Mouse (Mus musculus) olfactory bulb, adult 2 months (tissue): ENCODE measurements around the gene Nelfcd. TPM values are rescaled to one million over a fixed set of nuclear protein-coding genes. Genes with fewer than 3 reads are reported as not detected.

Experiments used
- H3K27ac ChIP-seq: fragments of 200-500 bp; 2 replicates; pipeline ENCODE4 v1.5.1; 2012; ENCODE audit warnings: low read depth, low read length; ENCODE audit not compliant: insufficient read depth
- H3K4me1 ChIP-seq: fragments of 200-500 bp; 2 replicates; pipeline ENCODE4 v1.6.1; 2012; ENCODE audit warnings: low read length; ENCODE audit not compliant: control insufficient read depth, insufficient read depth
- H3K4me3 ChIP-seq: fragments of 200-500 bp; 2 replicates; pipeline ENCODE4 v1.5.1; 2012; ENCODE audit warnings: mild to moderate bottlenecking, low read depth, low read length, moderate library complexity; ENCODE audit not compliant: insufficient read depth
- CTCF ChIP-seq: fragments of 200-500 bp; IDR thresholded peaks from 2 replicates; pipeline ENCODE4 v1.5.1; 2012; ENCODE audit warnings: low read depth, mild to moderate bottlenecking, low read length, moderate library complexity; ENCODE audit not compliant: insufficient read depth
- POLR2A ChIP-seq: fragments of 200-500 bp; IDR thresholded peaks from 2 replicates; pipeline ENCODE4 v1.6.1; 2012; ENCODE audit warnings: mild to moderate bottlenecking, low read depth, low read length, moderate library complexity; ENCODE audit not compliant: insufficient read depth
- WGBS: fragments of 180-500 bp; shearing (Covaris S2); methylation state at CpG from one replicate; pipeline ENCODE4 v1.1.7; 2018; 5-methylcytosine and 5-hydroxymethylcytosine counted together
- polyA plus RNA-seq: library from polyadenylated mRNA; stranded (reverse); fragments of >200 nt; gene quantifications from 2 replicates; pipeline ENCODE4 v1.2.4, GENCODE M21; 2012; ENCODE audit warnings: low replicate concordance; ENCODE audit not compliant: missing spikeins, insufficient read depth, insufficient read length

Gene Nelfcd
- polyA plus RNA-seq, 1 experiment, result not detected

- Histone ChIP-seq H3K27ac (no peak overlapping the region), H3K4me3 (no peak overlapping the region), H3K4me1 (peaks cover 17% of the 10 kb centered on the region)
- TF ChIP-seq CTCF, result no peak
- WGBS, result 82% methylated on average over 9 of the region's 9 CpGs
Measured at GRCm38 (mm10) chr2:174442460-174442859, 26.9 kb downstream of the Nelfcd start.

GRCm38 (mm10) chr2:174443046-174443445 is 27.4 kb downstream of the Nelfcd start:
- Histone ChIP-seq H3K4me3 (no peak overlapping the region), H3K4me1 (peaks cover 12% of the 10 kb centered on the region), H3K27ac (no peak overlapping the region)
- WGBS, result 57% methylated on average over 2 of the region's 2 CpGs
- no peak for TF ChIP-seq POLR2A
- TF ChIP-seq CTCF, result no peak

DNA sequence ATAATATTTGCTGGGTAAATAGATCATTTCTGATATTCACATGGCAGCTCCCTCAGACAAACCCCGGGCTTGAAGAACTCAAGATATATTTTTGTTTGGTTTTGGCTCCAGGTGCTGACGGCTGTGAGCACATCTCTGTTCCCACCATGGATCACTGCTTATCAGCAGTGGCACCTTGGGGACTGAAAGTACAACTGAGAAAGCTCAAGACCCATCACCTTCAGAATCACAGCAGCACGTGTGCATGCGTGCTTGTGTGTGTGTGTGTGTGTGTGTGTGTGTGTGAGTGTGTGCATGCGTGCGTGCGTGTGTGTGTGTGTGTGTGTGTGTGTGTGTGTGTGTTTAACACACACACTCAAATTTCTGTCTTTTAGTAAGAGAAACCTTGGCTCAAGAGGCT is 28.8 kb downstream of the Nelfcd start:
- Histone ChIP-seq H3K4me1 (no peaks in the 10 kb centered on the region), H3K27ac (no peak overlapping the region), H3K4me3 (no peak overlapping the region)
- TF ChIP-seq POLR2A (no peak), CTCF (no peak)
- 97% methylated on average over 7 of the region's 7 CpGs for WGBS

GRCm38 (mm10) chr2:174445018-174445417 is 29.4 kb downstream of the Nelfcd start:
- no peaks in the 10 kb centered on the region for H3K4me1 ChIP-seq
- TF ChIP-seq POLR2A (no peak), CTCF (no peak)
- no peak overlapping the region for H3K4me3 ChIP-seq
- no peak overlapping the region for H3K27ac ChIP-seq
- WGBS, result 81% methylated on average over 6 of the region's 6 CpGs

- H3K27ac ChIP-seq, result no peak overlapping the region
- no peak overlapping the region for H3K4me3 ChIP-seq
- TF ChIP-seq CTCF (no peak), POLR2A (no peak)
- H3K4me1 ChIP-seq, result no peaks in the 10 kb centered on the region
- 46% methylated on average over 7 of the region's 7 CpGs for WGBS
Measured at GRCm38 (mm10) chr2:174446492-174446891, 30.9 kb downstream of the Nelfcd start.

- Histone ChIP-seq H3K4me3 (no peak overlapping the region), H3K4me1 (no peaks in the 10 kb centered on the region), H3K27ac (no peak overlapping the region)
- TF ChIP-seq POLR2A (no peak), CTCF (no peak)
- WGBS, result 67% methylated on average over 8 of the region's 8 CpGs
Measured at GRCm38 (mm10) chr2:174446905-174447304, 31.3 kb downstream of the Nelfcd start.

- Histone ChIP-seq H3K27ac (no peak overlapping the region), H3K4me1 (no peaks in the 10 kb centered on the region), H3K4me3 (no peak overlapping the region)
- WGBS, result 85% methylated on average over 4 of the region's 4 CpGs
- TF ChIP-seq POLR2A (no peak), CTCF (no peak)
Measured at GRCm38 (mm10) chr2:174448405-174448804, 32.8 kb downstream of the Nelfcd start.

- Histone ChIP-seq H3K4me3 (no peak within 1 kb of the TSS), H3K4me1 (no peaks in the 10 kb centered on the region), H3K27ac (no peak within 1 kb of the TSS)
- WGBS, result 75% methylated on average over 4 of the region's 4 CpGs
- no peak for TF ChIP-seq CTCF
- TF ChIP-seq POLR2A, result no peak
Measured at GRCm38 (mm10) chr2:174450353-174450752, 34.7 kb downstream of the Nelfcd start, which contains the start of gene Tubb1. Tubb1 (plus strand) TSS chr2:174450695.

GRCm38 (mm10) chr2:174453681-174454080 is 38.1 kb downstream of the Nelfcd start:
- TF ChIP-seq CTCF, result no peak
- no peak for TF ChIP-seq POLR2A
- no peak overlapping the region for H3K27ac ChIP-seq
- H3K4me1 ChIP-seq, result no peaks in the 10 kb centered on the region
- H3K4me3 ChIP-seq, result no peak overlapping the region
- 80% methylated on average over 7 of the region's 7 CpGs for WGBS

GRCm38 (mm10) chr2:174459365-174459764 is 43.8 kb downstream of the Nelfcd start:
- TF ChIP-seq CTCF, result no peak
- no peak for TF ChIP-seq POLR2A
- H3K4me1 ChIP-seq, result peaks cover 10% of the 10 kb centered on the region
- no peak overlapping the region for H3K4me3 ChIP-seq
- H3K27ac ChIP-seq, result no peak overlapping the region
- WGBS, result 60% methylated on average over 2 of the region's 2 CpGs
